Mouse (Mus musculus): ENCODE data around the gene Dimt1. TPM values are rescaled to one million over a fixed set of nuclear protein-coding genes. Genes with fewer than 3 reads are reported as not detected.
"Not testable (repeated sequence)": the region's sequence is repeated elsewhere in the genome, so short reads cannot be mapped to it uniquely, and the experiment has no call there.

Gene Dimt1
- total RNA-seq (2017) = 11.8 and 13.3 TPM in 2 replicates

DNA sequence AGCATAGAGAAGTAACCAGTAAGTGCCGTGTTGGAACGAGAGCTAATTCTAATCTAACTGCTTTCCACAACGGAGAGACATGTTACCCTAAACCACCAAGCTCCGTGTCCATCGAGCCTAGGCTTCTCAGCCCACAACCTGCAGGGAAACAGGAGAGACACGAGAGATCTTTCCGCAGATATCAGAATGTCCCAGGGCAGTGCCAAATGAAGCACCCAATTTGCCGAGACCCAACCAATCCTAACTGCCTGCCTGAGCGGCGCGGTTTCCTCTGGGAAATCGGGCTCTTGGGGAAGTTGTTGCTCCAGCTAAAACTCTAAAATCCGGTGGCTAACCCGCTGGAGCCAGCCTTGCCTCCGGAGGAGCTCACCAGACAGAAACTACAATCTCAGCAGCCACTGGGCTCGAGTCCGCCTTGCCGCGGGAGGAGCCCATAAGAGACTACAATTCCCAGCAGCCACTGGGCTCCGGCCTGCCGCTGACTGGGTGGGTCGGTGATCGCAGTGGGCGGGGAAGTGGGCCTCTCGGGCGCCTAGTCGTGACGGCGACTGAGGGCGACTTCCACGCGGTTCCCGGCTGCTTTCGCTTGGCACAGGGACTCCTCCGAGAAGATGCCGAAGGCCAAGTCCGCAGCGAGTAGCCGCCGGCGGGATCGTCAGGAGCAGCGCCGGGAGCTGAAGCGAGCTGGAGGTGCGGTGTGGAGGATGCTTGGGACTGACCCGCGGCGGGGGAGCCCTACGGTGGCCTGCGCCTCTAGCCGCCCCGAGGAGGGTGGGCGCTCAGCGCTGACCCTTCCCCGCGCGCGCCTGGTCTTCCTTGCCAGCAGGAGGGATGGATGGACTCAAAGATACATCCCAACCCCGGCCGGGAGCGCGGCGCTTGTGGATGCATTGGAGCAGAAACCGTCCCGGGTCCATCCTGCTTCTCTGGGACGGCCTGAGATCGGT lies at the start of gene Dimt1:
Dimt1 (plus strand) TSS at position 534 of the 947 bp plus-strand sequence.
- ATAC-seq (ENCODE audit: extremely low read depth, insufficient number of reproducible peaks, low FRiP score, poor library complexity, severe bottlenecking) = peak; percentile 100

DNA sequence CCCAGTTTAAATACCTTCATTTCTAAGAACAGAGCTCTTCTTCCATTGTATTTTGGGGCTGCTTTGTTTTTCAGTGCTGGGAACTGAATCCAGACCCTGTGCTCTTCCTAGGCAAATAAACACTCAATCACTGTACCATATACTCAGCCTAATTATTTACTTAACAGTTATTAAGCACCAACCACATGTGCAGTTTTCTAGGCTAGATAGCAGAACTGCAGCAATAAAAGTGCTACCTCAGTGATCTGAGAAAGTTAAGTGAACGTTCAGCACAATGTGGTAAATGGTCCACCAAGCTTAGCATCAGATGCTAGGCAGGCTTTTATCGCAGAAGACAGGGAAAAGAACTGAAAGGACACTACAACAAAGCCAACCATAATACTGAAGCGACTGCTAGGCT lies 42.3 kb upstream of the Dimt1 start:
- ATAC-seq (ENCODE audit: extremely low read depth, insufficient number of reproducible peaks, low FRiP score, poor library complexity, severe bottlenecking) = no peak

DNA sequence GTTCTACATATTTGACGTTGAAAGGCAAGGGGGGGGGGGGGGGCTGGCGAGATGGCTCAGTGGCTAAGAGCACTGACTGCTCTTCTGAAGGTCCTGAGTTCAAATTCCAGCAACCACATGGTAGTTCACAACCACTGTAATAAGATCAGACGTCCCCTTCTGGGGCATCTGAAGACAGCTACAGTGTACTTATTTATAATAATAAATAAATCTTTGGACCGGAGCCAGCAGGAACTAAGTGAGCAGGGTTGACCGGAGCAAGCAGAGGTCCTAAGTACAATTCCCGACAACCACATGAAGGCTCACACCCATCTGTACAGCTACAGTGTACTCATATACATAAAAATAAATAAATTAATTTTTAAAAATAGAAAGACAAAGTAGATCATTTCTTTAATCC lies 41.8 kb upstream of the Dimt1 start:
- ATAC-seq (ENCODE audit: extremely low read depth, insufficient number of reproducible peaks, low FRiP score, poor library complexity, severe bottlenecking) = not testable (repeated sequence)

DNA sequence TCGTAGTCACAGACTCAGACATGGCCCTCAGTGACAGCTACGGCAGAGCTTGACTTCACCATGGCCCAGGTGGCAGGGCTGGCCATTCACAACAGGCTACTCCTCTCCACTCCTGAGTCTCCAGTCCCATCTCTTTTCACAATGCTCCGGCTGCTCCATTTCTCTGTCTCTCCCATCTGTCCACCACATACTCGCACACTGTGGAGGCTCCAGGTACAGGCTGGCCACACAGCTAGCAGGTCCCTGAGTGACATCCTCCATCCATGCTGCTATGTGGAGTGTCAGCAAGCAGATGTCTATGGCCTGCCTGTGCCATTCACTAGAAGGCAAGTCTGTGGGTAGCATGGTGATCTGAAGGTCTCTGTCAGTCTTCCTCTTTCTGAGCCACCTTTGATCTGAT lies 39.7 kb upstream of the Dimt1 start:
- ATAC-seq (ENCODE audit: extremely low read depth, insufficient number of reproducible peaks, low FRiP score, poor library complexity, severe bottlenecking) = no peak

- ATAC-seq (ENCODE audit: extremely low read depth, insufficient number of reproducible peaks, low FRiP score, poor library complexity, severe bottlenecking) = no peak
Measured at GRCm38 (mm10) chr13:106910096-106910495, 36.8 kb upstream of the Dimt1 start.

DNA sequence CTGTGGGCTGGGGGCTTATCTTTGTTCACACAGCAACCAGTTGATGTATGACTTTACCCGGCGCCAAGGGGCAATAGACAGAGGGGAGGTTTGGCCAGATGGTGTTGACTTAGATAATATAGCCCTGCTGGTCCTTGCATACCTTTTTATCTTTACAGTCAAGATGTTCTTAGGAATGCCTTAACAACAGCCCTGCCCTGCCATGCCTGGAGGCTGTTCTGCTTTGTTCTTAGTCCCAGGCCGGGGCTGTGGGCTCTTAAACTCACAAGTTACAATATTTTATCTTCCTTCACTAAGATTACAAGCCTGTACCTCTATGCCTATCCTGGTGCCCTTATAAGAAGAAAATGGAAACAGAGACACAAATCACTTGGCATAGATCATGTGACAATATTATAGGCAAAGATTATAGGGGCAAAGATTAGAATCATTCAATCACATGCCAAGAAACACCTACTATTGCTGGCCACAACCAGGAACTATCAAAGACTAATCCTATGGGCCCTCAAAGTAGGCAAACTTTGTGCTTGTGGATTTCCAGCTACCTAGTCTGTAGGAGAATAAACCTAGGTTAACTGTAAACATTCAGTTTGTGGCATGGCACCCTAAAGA lies 33.7 kb upstream of the Dimt1 start:
- ATAC-seq (ENCODE audit: extremely low read depth, insufficient number of reproducible peaks, low FRiP score, poor library complexity, severe bottlenecking) = no peak

- no peak for ATAC-seq (ENCODE audit: extremely low read depth, insufficient number of reproducible peaks, low FRiP score, poor library complexity, severe bottlenecking)
Measured at GRCm38 (mm10) chr13:106918322-106919050, 28.4 kb upstream of the Dimt1 start.

- ATAC-seq (ENCODE audit: extremely low read depth, insufficient number of reproducible peaks, low FRiP score, poor library complexity, severe bottlenecking) = not testable (repeated sequence)
Measured at GRCm38 (mm10) chr13:106925921-106926320, 21.0 kb upstream of the Dimt1 start.

DNA sequence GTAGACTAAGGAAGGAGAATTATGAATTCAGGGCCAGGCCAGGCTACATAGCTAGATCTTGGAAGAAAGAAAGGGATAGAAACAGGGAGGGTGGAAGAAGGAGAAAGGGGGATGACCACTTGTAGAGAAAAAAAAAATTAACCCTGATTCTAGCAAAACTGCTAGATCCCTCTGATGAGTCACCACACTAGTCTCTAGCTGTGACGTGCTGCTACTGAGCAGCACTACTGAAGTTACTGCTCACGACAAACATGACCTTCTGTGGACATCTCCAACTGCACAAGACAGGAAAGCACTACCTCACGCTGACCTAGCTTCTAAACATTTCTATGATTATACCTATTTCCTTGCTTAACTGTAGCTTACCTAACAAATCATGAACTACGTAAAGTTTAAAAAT lies 18.6 kb upstream of the Dimt1 start:
- ATAC-seq (ENCODE audit: extremely low read depth, insufficient number of reproducible peaks, low FRiP score, poor library complexity, severe bottlenecking) = no peak

- no peak for ATAC-seq (ENCODE audit: extremely low read depth, insufficient number of reproducible peaks, low FRiP score, poor library complexity, severe bottlenecking)
Measured at GRCm38 (mm10) chr13:106929201-106929600, 17.7 kb upstream of the Dimt1 start.

GRCm38 (mm10) chr13:106935871-106936255 lies 11.1 kb upstream of the Dimt1 start:
- ATAC-seq (ENCODE audit: extremely low read depth, insufficient number of reproducible peaks, low FRiP score, poor library complexity, severe bottlenecking) = no peak

DNA sequence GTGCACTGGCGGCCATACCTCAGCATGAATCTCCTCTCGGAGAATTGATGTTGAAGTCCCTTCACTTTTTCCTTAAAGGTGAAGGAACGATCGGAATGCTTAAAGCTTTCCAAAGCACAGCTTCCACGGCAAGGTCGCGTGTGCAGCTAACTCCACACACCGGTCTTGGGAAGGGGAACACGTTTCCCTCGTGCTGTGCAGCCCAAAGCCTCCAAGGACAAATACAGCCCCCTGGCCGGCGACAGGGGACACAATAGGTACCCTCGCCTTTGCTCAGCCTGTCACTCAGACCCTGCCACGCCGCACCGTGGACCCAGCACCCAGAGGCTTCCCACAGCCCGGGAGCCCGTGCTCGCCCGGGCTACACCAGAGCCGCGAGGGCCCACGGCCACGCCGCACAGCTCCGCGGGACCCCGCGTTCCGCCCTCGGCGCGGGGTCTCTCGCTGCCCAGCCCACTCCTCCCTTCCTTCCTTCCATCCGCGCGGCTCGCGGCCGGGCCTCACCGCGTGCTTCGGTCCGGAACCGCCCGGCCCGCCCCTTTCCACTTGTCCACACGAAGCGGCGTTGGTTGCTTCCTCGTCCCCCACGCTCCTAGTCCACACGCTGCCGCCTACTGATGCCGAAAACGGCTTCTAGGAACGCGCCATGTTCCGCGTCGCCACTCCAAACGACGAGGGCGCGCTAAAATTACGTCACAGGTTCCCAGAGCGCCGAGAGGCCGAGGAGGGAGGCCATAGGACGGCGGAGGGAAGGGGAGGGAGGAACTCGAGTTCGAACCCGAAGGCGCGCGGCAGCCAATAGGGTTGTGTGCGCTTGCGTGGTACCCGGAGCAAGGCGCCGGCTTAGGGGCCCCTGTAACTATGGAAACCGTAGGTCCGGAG lies 10.4 kb upstream of the Dimt1 start, which contains the start of gene Ipo11:
Ipo11 (minus strand) TSS at position 703 of the 882 bp plus-strand sequence.
- peak; percentile 99 for ATAC-seq (ENCODE audit: extremely low read depth, insufficient number of reproducible peaks, low FRiP score, poor library complexity, severe bottlenecking)

DNA sequence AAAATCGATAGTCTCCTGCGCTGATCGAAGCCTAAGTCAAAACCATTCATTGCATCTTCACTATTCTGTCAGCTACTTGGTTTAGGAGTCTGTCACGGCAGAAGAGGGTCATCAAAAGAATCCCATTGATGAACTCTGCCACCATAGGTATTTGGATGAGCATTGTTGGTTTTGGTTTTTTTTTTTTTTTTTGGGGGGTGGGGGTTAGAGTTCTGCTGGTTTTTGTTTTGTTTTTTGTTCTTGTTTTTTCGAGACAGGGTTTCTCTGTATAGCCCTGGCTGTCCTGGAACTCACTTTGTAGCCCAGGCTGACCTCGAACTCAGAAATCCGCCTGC lies 9.8 kb upstream of the Dimt1 start:
- ATAC-seq (ENCODE audit: extremely low read depth, insufficient number of reproducible peaks, low FRiP score, poor library complexity, severe bottlenecking) = no peak

DNA sequence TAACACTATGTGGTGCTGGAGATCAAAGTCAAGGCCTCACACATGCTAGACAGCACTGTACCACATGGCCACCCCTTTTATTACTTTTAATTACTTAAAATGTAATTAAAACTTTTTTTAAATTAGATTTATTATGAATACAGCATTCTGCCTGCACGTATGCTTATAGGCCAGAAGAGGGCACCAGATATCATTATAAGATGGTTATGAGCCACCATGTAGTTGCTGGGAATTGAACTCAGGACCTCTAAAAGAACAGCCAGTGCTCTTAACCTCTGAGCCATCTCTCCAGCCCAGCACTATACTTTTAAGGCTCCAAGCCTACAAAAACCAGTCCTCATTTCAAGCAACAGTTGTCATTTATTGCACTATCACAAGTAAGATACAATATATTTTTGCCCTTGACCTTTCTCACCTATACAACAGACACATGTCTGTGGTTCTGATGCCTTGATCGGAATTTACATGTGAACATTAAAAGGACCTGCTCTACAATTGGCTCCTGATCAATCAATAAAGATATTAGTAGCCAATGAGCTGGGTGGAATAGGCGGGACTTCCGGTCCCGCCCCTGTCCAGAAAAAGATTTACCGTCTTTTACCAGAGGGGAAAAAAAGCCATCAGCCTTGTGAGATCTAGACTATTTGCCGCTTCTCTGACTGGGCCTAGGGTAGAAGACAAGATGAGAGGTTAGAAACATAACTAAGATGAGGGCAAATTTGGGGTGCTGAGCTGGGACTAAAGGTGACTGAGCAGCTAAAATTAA lies 5.5 kb upstream of the Dimt1 start:
- ATAC-seq (ENCODE audit: extremely low read depth, insufficient number of reproducible peaks, low FRiP score, poor library complexity, severe bottlenecking) = no peak

DNA sequence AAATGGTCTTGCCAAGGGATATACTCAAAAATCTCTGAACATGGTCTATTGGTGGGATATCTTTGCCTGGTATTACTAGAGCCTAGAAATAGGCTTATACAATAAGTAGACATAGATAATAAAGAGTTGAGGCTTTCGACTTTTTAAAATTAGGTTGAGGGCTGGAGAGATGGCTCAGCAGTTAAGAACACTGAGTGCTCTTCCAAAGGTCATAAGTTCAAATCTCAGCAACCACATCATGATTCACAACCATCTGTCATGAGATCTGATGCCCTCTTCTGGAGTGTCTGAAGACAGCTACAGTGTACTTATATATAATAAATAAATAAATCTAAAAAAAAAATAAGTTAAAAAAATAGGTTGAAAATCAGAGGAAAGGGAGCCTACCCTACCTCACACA lies 4.2 kb upstream of the Dimt1 start:
- no peak for ATAC-seq (ENCODE audit: extremely low read depth, insufficient number of reproducible peaks, low FRiP score, poor library complexity, severe bottlenecking)

DNA sequence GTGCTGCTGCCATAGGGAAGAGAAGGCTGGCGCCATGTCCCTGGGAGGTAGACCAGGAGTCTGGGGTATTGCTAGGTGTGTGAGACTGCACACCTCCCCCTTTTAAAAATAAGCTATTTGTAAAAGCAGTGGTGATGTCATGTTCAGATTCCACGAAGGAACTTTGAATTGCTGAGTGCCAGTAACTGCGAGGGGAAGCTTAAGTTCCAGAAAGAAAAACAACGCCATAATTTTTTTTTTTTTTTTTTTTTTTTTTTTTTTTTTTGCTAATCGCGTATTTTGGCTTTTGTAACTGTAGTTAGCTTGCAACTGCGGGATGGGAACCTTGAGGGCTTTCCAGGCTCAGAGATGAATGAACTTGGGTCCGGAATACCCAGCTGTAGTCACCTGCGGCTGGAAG lies 1.4 kb upstream of the Dimt1 start:
- ATAC-seq (ENCODE audit: extremely low read depth, insufficient number of reproducible peaks, low FRiP score, poor library complexity, severe bottlenecking) = no peak

- no peak for ATAC-seq (ENCODE audit: extremely low read depth, insufficient number of reproducible peaks, low FRiP score, poor library complexity, severe bottlenecking)
Measured at GRCm38 (mm10) chr13:106947583-106947982, 656 bp downstream of the Dimt1 start.

GRCm38 (mm10) chr13:106954880-106955279 lies 8.0 kb downstream of the Dimt1 start:
- no peak for ATAC-seq (ENCODE audit: extremely low read depth, insufficient number of reproducible peaks, low FRiP score, poor library complexity, severe bottlenecking)

All from neutrophil, adult 5-6 weeks (primary cell).